Mouse (Mus musculus) bone marrow, adult 2 months (tissue): ENCODE measurements around the gene Atg4a. TPM values are rescaled to one million over a fixed set of nuclear protein-coding genes. Genes with fewer than 3 reads are reported as not detected.

Experiments used
- H3K27ac ChIP-seq: fragments of 200-500 bp; 2 replicates; pipeline ENCODE4 v1.5.1; 2012; ENCODE audit warnings: low read depth, mild to moderate bottlenecking, control low read depth, inconsistent platforms, low read length; ENCODE audit not compliant: control insufficient read depth, poor library complexity, insufficient read depth
- H3K4me1 ChIP-seq: fragments of 200-500 bp; 2 replicates; pipeline ENCODE4 v1.6.1; 2011; ENCODE audit warnings: low read length; ENCODE audit not compliant: control insufficient read depth, insufficient read depth
- H3K4me3 ChIP-seq: fragments of 200-500 bp; replicated peaks from 2 replicates; pipeline ENCODE3; 2011; ENCODE audit warnings: mild to moderate bottlenecking, low read depth, low read length, control low read depth; ENCODE audit not compliant: control insufficient read depth
- CTCF ChIP-seq: fragments of 200-500 bp; IDR thresholded peaks from 2 replicates; pipeline ENCODE4 v1.5.1; 2011; ENCODE audit warnings: low read length, control low read depth; ENCODE audit not compliant: control insufficient read depth, insufficient read depth
- POLR2A ChIP-seq: fragments of 200-500 bp; IDR thresholded peaks from 2 replicates; pipeline ENCODE4 v1.6.1; 2011; ENCODE audit warnings: low read depth, mild to moderate bottlenecking, control low read depth, low read length, borderline replicate concordance; ENCODE audit not compliant: control insufficient read depth
- WGBS: fragments of 180-500 bp; shearing (Covaris S2); methylation state at CpG from one replicate; pipeline ENCODE4 v1.1.7; 2018; 5-methylcytosine and 5-hydroxymethylcytosine counted together
- polyA plus RNA-seq: library from polyadenylated mRNA; stranded (reverse); fragments of >200 nt; gene quantifications from 2 replicates; pipeline ENCODE4 v1.2.4, GENCODE M21; 2011; ENCODE audit warnings: low replicate concordance; ENCODE audit not compliant: missing spikeins, insufficient read depth, insufficient read length

The Atg4a gene
- polyA plus RNA-seq, 1 experiment: 40.0 TPM

DNA sequence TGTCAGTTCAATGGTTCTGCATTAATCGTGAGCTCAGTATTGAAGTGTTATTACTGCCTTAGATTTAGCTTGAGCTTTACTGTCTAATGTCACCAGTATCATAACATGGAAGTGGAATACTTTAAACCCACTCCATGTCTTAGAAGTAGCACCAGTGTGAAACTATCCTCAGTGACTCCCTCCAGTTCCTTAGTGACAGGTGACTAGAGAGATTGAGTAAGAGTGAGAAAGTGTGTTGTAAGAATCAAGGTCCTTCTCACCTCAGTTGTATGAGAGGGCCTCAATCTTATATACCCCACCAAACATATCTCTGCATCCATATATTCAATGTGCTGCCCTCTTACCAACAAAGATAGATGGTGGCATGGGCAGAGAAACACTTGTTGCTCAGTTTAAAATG lies 22.2 kb downstream of the Atg4a start:
- no peak for TF ChIP-seq POLR2A
- H3K27ac ChIP-seq: no peak overlapping the region
- WGBS: 86% methylated on average over 1 of the region's 1 CpGs
- H3K4me1 ChIP-seq: no peaks in the 10 kb centered on the region; the same call in 1 of the 2 replicates
- H3K4me3 ChIP-seq: no peak overlapping the region

GRCm38 (mm10) chrX:140979546-140979945 lies 22.8 kb downstream of the Atg4a start:
- no peak overlapping the region for H3K4me3 ChIP-seq
- TF ChIP-seq CTCF (no peak), POLR2A (no peak)
- no peak overlapping the region for H3K27ac ChIP-seq
- H3K4me1 ChIP-seq: no peaks in the 10 kb centered on the region; the same call in 1 of the 2 replicates
- 37% methylated on average over 2 of the region's 2 CpGs for WGBS

GRCm38 (mm10) chrX:140980163-140980562 lies 23.5 kb downstream of the Atg4a start:
- Histone ChIP-seq H3K4me3 (no peak overlapping the region), H3K27ac (no peak overlapping the region), H3K4me1 (no peaks in the 10 kb centered on the region; the same call in 1 of the 2 replicates)
- 75% methylated on average over 4 of the region's 4 CpGs for WGBS
- no peak for TF ChIP-seq POLR2A
- no peak for TF ChIP-seq CTCF

- no peak for TF ChIP-seq CTCF
- TF ChIP-seq POLR2A: no peak
- H3K27ac ChIP-seq: no peak overlapping the region
- no peak overlapping the region for H3K4me3 ChIP-seq
- 38% methylated on average over 6 of the region's 6 CpGs for WGBS
- no peaks in the 10 kb centered on the region; the same call in 1 of the 2 replicates for H3K4me1 ChIP-seq
Observed at GRCm38 (mm10) chrX:140983206-140983960, 26.7 kb downstream of the Atg4a start.

GRCm38 (mm10) chrX:140984795-140985194 lies 28.1 kb downstream of the Atg4a start:
- 26% methylated on average over 6 of the region's 6 CpGs for WGBS
- TF ChIP-seq CTCF (no peak), POLR2A (no peak)
- no peaks in the 10 kb centered on the region for H3K4me1 ChIP-seq
- no peak overlapping the region for H3K4me3 ChIP-seq
- no peak overlapping the region for H3K27ac ChIP-seq

DNA sequence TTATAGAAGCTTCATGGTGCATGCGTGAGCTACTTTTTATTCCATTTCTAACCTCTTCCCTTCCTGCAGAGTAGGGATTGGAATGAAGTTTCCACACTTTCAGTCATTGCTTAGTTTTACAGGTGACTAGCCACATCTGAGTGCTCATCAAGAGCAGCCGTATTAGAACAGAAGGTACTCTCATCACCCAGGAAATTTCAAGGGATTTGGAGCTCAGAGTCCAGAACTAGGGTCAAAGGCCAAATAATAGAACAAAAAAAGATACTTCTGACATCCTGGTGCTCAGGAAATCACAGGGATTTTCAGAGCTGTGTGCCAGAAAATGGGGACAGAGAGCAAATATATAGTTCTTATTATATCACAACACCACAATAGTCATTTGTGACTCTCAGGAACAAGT lies 28.5 kb downstream of the Atg4a start:
- no peak for TF ChIP-seq POLR2A
- TF ChIP-seq CTCF: no peak
- 79% methylated on average over 2 of the region's 2 CpGs for whole genome bisulfite sequencing
- Histone ChIP-seq H3K4me3 (no peak overlapping the region), H3K4me1 (no peaks in the 10 kb centered on the region), H3K27ac (no peak overlapping the region)

DNA sequence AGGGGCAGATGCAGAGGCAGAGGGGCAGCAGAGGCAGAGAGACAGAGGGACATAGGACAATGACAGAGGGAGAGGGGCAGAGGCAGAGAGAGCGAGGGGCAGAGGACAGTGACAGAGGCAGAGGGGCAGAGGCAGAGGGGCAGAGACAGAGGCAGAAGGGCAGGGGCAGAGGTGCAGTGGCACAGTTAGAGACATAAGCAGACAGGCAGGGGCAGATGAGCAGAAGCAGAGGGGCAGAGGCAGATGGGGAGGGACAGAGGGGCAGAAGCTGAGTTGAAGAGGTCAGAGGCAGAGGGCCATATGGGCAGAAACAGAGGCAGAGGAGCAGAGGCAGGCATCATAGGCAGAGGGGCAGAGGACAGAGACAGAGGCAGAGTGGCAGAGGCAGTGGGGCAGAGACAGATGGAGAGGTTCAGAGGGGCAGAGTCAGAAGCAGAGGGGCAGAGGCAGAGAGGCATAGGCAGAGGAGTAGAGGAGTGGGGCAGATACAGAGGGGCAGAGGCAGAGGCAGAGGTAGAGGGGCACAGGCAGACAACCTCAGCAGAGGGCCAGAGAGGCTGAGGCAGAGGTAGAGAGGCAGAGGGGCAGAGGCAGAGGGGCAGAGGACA lies 40.3 kb downstream of the Atg4a start:
- Histone ChIP-seq H3K27ac (no peak overlapping the region), H3K4me3 (no peak overlapping the region), H3K4me1 (no peaks in the 10 kb centered on the region)
- TF ChIP-seq POLR2A (no peak), CTCF (no peak)
- 100% methylated on average over 1 of the region's 1 CpGs for WGBS

DNA sequence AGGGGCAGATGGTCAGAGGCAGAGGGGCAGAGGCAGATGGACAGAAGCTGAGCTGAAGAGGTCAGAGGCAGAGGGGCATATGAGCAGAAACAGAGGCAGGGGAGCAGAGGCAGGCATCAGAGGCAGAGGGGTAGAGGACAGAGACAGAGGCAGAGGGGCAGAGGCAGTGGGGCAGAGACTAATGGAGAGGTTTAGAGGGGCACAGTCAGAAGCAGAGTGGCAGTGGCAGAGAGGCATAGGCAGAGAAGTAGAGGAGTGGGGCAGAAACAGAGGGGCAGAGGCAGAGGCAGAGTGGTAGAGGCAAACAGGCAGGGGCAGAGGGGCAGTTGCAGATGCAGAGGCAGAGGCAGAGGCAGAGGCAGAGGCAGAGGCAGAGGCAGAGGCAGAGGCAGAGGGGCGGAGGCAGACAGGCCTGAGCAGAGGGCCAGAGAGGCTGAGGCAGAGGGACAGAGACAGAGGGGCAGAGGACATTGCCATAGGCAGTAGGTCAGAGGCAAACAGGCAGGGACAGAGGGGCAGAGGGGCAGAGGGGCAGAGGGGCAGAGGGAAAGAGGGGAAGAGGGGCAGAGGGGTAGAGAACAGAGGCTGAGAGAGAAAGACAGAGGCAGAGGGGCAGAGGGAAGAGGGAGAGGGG lies 41.3 kb downstream of the Atg4a start:
- WGBS: 75% methylated on average over 1 of the region's 1 CpGs
- TF ChIP-seq POLR2A: no peak
- TF ChIP-seq CTCF: no peak
- Histone ChIP-seq H3K4me1 (no peaks in the 10 kb centered on the region), H3K4me3 (no peak overlapping the region), H3K27ac (no peak overlapping the region)
